Mouse (Mus musculus) heart, postnatal 0 days (tissue): ENCODE measurements around the gene Pex26.

Experiments
- CTCF ChIP-seq: IDR thresholded peaks from 2 replicates; pipeline ENCODE4 v1.5.1; 2016; ENCODE audit warnings: antibody characterized with exemption, control low read depth, low read depth
- EP300 ChIP-seq: IDR thresholded peaks from 2 replicates; pipeline ENCODE4 v1.6.1; 2016; ENCODE audit warnings: antibody characterized with exemption, low read depth

DNA sequence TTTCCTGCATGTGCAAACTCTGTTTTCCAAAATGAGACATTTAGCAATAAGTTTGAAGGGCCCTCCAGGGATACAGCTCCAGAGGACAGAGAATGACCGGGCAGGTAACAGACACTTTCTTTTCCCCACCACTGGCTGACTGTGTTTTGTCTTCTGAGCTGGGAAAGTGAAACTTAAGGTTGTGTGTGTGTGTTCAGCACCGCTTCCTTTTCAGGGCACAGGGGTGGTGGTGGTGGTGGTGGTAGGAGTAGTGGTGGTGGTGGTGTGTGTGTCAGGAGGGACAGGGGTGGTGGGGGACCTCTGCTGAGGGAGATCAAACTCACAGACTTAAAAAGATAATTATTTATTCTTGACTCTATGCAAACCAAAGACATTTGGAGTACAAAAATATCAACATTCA, 58.3 kb downstream of the Pex26 start:
- no peak for TF ChIP-seq CTCF
- no peak for TF ChIP-seq EP300
